Mouse (Mus musculus) ES-Bruce4 (cell line): ENCODE measurements at regions not wholly inside any gene's neighbourhood (a gene's known extent, or its start where the extent isn't known, plus 50 kb on each side); places are given as distances from the start of the nearest gene placed in this dataset.

Source experiments
- H3K27ac ChIP-seq: 2 replicates; pipeline ENCODE4 v1.5.1; 2012; ENCODE audit warnings: low read length, inconsistent platforms; ENCODE audit not compliant: insufficient read depth
- H3K27me3 ChIP-seq: 2 replicates; pipeline ENCODE4 v1.6.1; 2012; ENCODE audit warnings: mild to moderate bottlenecking, low read length, inconsistent platforms; ENCODE audit not compliant: control insufficient read depth, poor library complexity, insufficient read depth, severe bottlenecking
- H3K36me3 ChIP-seq: 2 replicates; pipeline ENCODE4 v1.6.1; 2012; ENCODE audit warnings: inconsistent platforms, mild to moderate bottlenecking, low read length, moderate library complexity; ENCODE audit not compliant: control insufficient read depth, poor library complexity, insufficient read depth, severe bottlenecking
- H3K4me1 ChIP-seq: one replicate; pipeline ENCODE4 v1.8.1; 2011; ENCODE audit warnings: low read length; ENCODE audit not compliant: control insufficient read depth, insufficient read depth
- H3K4me3 ChIP-seq: 2 replicates; pipeline ENCODE4 v1.5.1; 2011; ENCODE audit warnings: low read depth, mild to moderate bottlenecking, low read length
- H3K9ac ChIP-seq: 2 replicates; pipeline ENCODE4 v1.6.1; 2012; ENCODE audit warnings: low read depth, mild to moderate bottlenecking, inconsistent platforms; ENCODE audit not compliant: poor library complexity, severe bottlenecking
- H3K9me3 ChIP-seq: replicated peaks from 2 replicates; pipeline ENCODE4 v1.6.1; 2012; ENCODE audit warnings: mild to moderate bottlenecking, low read length, inconsistent platforms; ENCODE audit not compliant: control insufficient read depth, poor library complexity, insufficient read depth, severe bottlenecking
- CTCF ChIP-seq: IDR thresholded peaks from one replicate; pipeline ENCODE4 v1.8.1; 2011; ENCODE audit warnings: low read depth, low read length
- EP300 ChIP-seq: IDR thresholded peaks from 2 replicates; pipeline ENCODE4 v1.6.1; 2011; ENCODE audit warnings: low read depth, low read length; ENCODE audit not compliant: insufficient read depth
- POLR2A ChIP-seq: IDR thresholded peaks from one replicate; pipeline ENCODE4 v1.8.1; 2011; ENCODE audit warnings: low read length; ENCODE audit not compliant: insufficient read depth

GRCm38 (mm10) chr13:60084975-60085374, 92.2 kb downstream of the Gas1 start:
- no peak overlapping the region for H3K4me3 ChIP-seq
- no peaks in the 10 kb centered on the region for H3K9me3 ChIP-seq
- TF ChIP-seq POLR2A (no peak), CTCF (no peak), EP300 (no peak)
- H3K36me3 ChIP-seq = no peaks in the 10 kb centered on the region
- H3K27me3 ChIP-seq = no peaks in the 10 kb centered on the region
- no peaks in the 10 kb centered on the region for H3K4me1 ChIP-seq
- H3K27ac ChIP-seq = no peak overlapping the region
- no peak overlapping the region for H3K9ac ChIP-seq

GRCm38 (mm10) chr13:60084290-60084689, 92.9 kb downstream of the Gas1 start:
- Histone ChIP-seq H3K4me1 (no peaks in the 10 kb centered on the region), H3K27me3 (no peaks in the 10 kb centered on the region), H3K36me3 (no peaks in the 10 kb centered on the region), H3K27ac (no peak overlapping the region), H3K9ac (no peak overlapping the region), H3K4me3 (no peak overlapping the region), H3K9me3 (no peaks in the 10 kb centered on the region)
- TF ChIP-seq CTCF = no peak
- no peak for TF ChIP-seq EP300
- TF ChIP-seq POLR2A = no peak

- Histone ChIP-seq H3K9ac (no peak overlapping the region), H3K4me1 (no peaks in the 10 kb centered on the region), H3K27me3 (no peaks in the 10 kb centered on the region), H3K27ac (no peak overlapping the region), H3K9me3 (no peaks in the 10 kb centered on the region), H3K36me3 (no peaks in the 10 kb centered on the region), H3K4me3 (no peak overlapping the region)
- TF ChIP-seq EP300 = no peak
- no peak for TF ChIP-seq POLR2A
- TF ChIP-seq CTCF = no peak
Measured at GRCm38 (mm10) chr13:60080113-60080512, 97.1 kb downstream of the Gas1 start.

GRCm38 (mm10) chr13:60078331-60079050, 98.7 kb downstream of the Gas1 start:
- Histone ChIP-seq H3K36me3 (no peaks in the 10 kb centered on the region), H3K9me3 (no peaks in the 10 kb centered on the region), H3K4me3 (no peak overlapping the region), H3K27me3 (no peaks in the 10 kb centered on the region), H3K27ac (no peak overlapping the region), H3K9ac (no peak overlapping the region), H3K4me1 (no peaks in the 10 kb centered on the region)
- no peak for TF ChIP-seq EP300
- no peak for TF ChIP-seq CTCF
- no peak for TF ChIP-seq POLR2A

- no peaks in the 10 kb centered on the region for H3K27me3 ChIP-seq
- no peaks in the 10 kb centered on the region for H3K9me3 ChIP-seq
- no peak overlapping the region for H3K4me3 ChIP-seq
- TF ChIP-seq EP300 = no peak
- no peak for TF ChIP-seq CTCF
- no peak for TF ChIP-seq POLR2A
- no peaks in the 10 kb centered on the region for H3K36me3 ChIP-seq
- no peak overlapping the region for H3K9ac ChIP-seq
- no peaks in the 10 kb centered on the region for H3K4me1 ChIP-seq
- H3K27ac ChIP-seq = no peak overlapping the region
Measured at GRCm38 (mm10) chr13:60076147-60076800, 100.9 kb downstream of the Gas1 start.

- Histone ChIP-seq H3K27ac (no peak overlapping the region), H3K9me3 (no peaks in the 10 kb centered on the region), H3K36me3 (no peaks in the 10 kb centered on the region), H3K4me1 (no peaks in the 10 kb centered on the region), H3K9ac (no peak overlapping the region), H3K27me3 (no peaks in the 10 kb centered on the region), H3K4me3 (no peak overlapping the region)
- no peak for TF ChIP-seq CTCF
- TF ChIP-seq POLR2A = no peak
- no peak for TF ChIP-seq EP300
Measured at GRCm38 (mm10) chr13:60071595-60071994, 105.6 kb downstream of the Gas1 start.
